In the genomic region with DNA sequence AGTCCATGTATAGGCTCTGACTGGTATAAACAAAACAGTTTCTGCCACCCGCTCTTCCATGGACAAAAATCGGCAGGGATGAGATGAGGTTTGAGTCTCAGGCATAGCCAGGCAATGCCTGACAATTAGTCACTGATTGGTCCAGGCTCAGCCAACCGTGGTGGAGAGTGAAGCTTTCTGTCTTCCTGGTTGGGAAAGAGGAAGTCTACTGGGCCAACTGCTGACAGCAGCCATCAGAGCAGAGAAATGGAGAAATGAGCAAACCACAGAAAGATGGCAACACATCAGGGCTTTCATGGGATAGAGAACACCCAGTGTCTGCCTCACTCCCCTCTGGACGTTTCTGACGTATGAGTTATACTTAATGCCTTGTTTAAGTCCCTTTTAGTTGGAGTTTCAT, we compare ENCODE assay signal across 9 mouse cellular contexts. TPM values are rescaled to one million over a fixed set of nuclear protein-coding genes. Genes with fewer than 3 reads are reported as not detected.
DNase-seq lines count a peak whose midpoint lies in the region; ATAC-seq and TF ChIP-seq lines count a peak whose summit lies in the region.
"Had no signal": no experiment of that assay in that cellular context is flagged by ENCODE, and none has a peak within 500 bp of the region (broad histone marks: within the 10 kb centered on the region; RNA-seq: fewer than 3 reads in every experiment).

No protein-coding gene starts in this region.

- no peaks in the 10 kb centered on the region for H3K4me1 ChIP-seq in liver, adult 2 months (ENCODE audit: control insufficient read depth, insufficient read depth, low read length)
- peaks cover 5% of the 10 kb centered on the region; the same call in 1 of the 2 replicates for H3K4me1 ChIP-seq in liver, embryonic 12.5 days
- H3K4me1 ChIP-seq in lung, embryonic 14.5 days (ENCODE audit: insufficient read depth) = 0 out of 2 replicates have a peak, but pooled peaks cover 2% of the 10 kb centered on the region
- H3K4me1 ChIP-seq in embryonic facial prominence, embryonic 10.5 days = peaks cover 8% of the 10 kb centered on the region; the same call in 1 of the 2 replicates

- no peak for TF ChIP-seq POLR2A in liver, adult 2 months (IDR thresholded peaks at IDR 0.05; ENCODE audit: extremely low read depth, insufficient read depth, low read length)

- H3K4me3 ChIP-seq in liver, adult 2 months (ENCODE audit: insufficient read depth, low read depth, low read length) = no peak overlapping the region
- H3K4me3 ChIP-seq in liver, embryonic 12.5 days = no peak overlapping the region
- no peak overlapping the region for H3K4me3 ChIP-seq in lung, embryonic 14.5 days (ENCODE audit: low read depth, low read length)
- no peak overlapping the region for H3K4me3 ChIP-seq in embryonic facial prominence, embryonic 10.5 days
- H3K4me3 ChIP-seq: neural tube, embryonic 12.5 days had no signal

- WGBS in liver, adult 2 months = 79% methylated on average over 5 of the region's 5 CpGs
- WGBS in liver, embryonic 12.5 days (ENCODE audit: insufficient replicate concordance) = 47% methylated on average over 5 of the region's 5 CpGs
- 41% methylated on average over 5 of the region's 5 CpGs for WGBS in lung, embryonic 14.5 days
- WGBS in embryonic facial prominence, embryonic 10.5 days = 81% methylated on average over 5 of the region's 5 CpGs

- no peak overlapping the region for H3K9ac ChIP-seq in liver, adult 2 months (ENCODE audit: low read depth, low read length)
- no peak overlapping the region for H3K9ac ChIP-seq in liver, embryonic 12.5 days
- H3K9ac ChIP-seq in lung, embryonic 14.5 days = no peak overlapping the region
- H3K9ac ChIP-seq: neural tube, embryonic 12.5 days had no signal

- no peaks in the 10 kb centered on the region for H3K9me3 ChIP-seq in liver, embryonic 12.5 days (replicated peaks)
- H3K9me3 ChIP-seq in lung, embryonic 14.5 days (ENCODE audit: low read depth, low read length) = no peaks in the 10 kb centered on the region
- no peaks in the 10 kb centered on the region for H3K9me3 ChIP-seq in embryonic facial prominence, embryonic 10.5 days
- H3K9me3 ChIP-seq: neural tube, embryonic 12.5 days had no signal

- peak; percentile 13 for DNase-seq in adrenal gland, adult 8-10 months
- DNase-seq in adrenal gland, postnatal 25 days = no peak
- peak; percentile 29 for DNase-seq in liver, adult 2 months (ENCODE audit: extremely low read depth, low read depth, low spot score)
- peak; percentile 76 for DNase-seq in lung, embryonic 14.5 days
- no peak for DNase-seq in retina, postnatal 1 day
- DNase-seq in thymus, postnatal 4 days = no peak
- DNase-seq in embryonic facial prominence, embryonic 10.5 days (ENCODE audit: low spot score) = no peak

- H3K36me3 ChIP-seq in liver, adult 2 months (ENCODE audit: control insufficient read depth, insufficient read depth, low read length) = no peaks in the 10 kb centered on the region
- no peaks in the 10 kb centered on the region for H3K36me3 ChIP-seq in liver, embryonic 12.5 days
- H3K36me3 ChIP-seq in lung, embryonic 14.5 days (ENCODE audit: insufficient read depth) = no peaks in the 10 kb centered on the region
- H3K36me3 ChIP-seq in embryonic facial prominence, embryonic 10.5 days (replicated peaks) = no peaks in the 10 kb centered on the region
- H3K36me3 ChIP-seq: neural tube, embryonic 12.5 days had no signal

- TF ChIP-seq CTCF in liver, adult 2 months (IDR thresholded peaks at IDR 0.05; ENCODE audit: low read depth, low read length) = no peak
- TF ChIP-seq CTCF in lung, embryonic 14.5 days (IDR thresholded peaks at IDR 0.05; ENCODE audit: low read depth) = no peak

- no peaks in the 10 kb centered on the region for H3K79me2 ChIP-seq in liver, adult 2 months (ENCODE audit: control insufficient read depth, insufficient read depth, low read length)

- no peaks in the 10 kb centered on the region for H3K27me3 ChIP-seq in liver, adult 2 months (ENCODE audit: control insufficient read depth, insufficient read depth, low read length)
- H3K27me3 ChIP-seq in liver, embryonic 12.5 days (replicated peaks) = no peaks in the 10 kb centered on the region
- no peaks in the 10 kb centered on the region for H3K27me3 ChIP-seq in lung, embryonic 14.5 days (ENCODE audit: insufficient read depth, low read length)
- H3K27me3 ChIP-seq in embryonic facial prominence, embryonic 10.5 days (replicated peaks; ENCODE audit: low read depth, poor library complexity, severe bottlenecking) = no peaks in the 10 kb centered on the region
- H3K27me3 ChIP-seq: neural tube, embryonic 12.5 days had no signal

- ATAC-seq in liver, embryonic 12.5 days = no peak
- peak; percentile 57 for ATAC-seq in lung, embryonic 14.5 days (ENCODE audit: insufficient read depth)

- H3K27ac ChIP-seq in liver, adult 2 months (replicated peaks; ENCODE audit: insufficient read depth, low read depth, low read length) = no peak overlapping the region
- no peak overlapping the region for H3K27ac ChIP-seq in liver, embryonic 12.5 days
- peak overlapping the region; percentile 4; the same call in 1 of the 2 replicates for H3K27ac ChIP-seq in lung, embryonic 14.5 days (ENCODE audit: low read depth)
- H3K27ac ChIP-seq in embryonic facial prominence, embryonic 10.5 days (replicated peaks) = no peak overlapping the region
- H3K27ac ChIP-seq: neural tube, embryonic 12.5 days had no signal

- no peak overlapping the region for H3K4me2 ChIP-seq in liver, embryonic 12.5 days
- no peak overlapping the region for H3K4me2 ChIP-seq in lung, embryonic 14.5 days
- H3K4me2 ChIP-seq: neural tube, embryonic 12.5 days had no signal

RNA-seq across cellular contexts. Expression of gene Itga8, which starts 15.6 kb away (rescaled TPM):
- total RNA-seq in adrenal gland, adult 8-10 months (2022) = 10 to 100 TPM; 13.8 to 32.6 (median 24.8) TPM
- total RNA-seq in adrenal gland, postnatal 25 days (2021) = 13.0 and 20.0 TPM in 2 replicates
- 5.2 and 6.7 TPM in 2 replicates for total RNA-seq in liver, adult 2 months (2014; rRNA removed)
- 1.4 and 1.8 TPM in 2 replicates for polyA plus RNA-seq in liver, adult 2 months (2012; rRNA removed)
- polyA plus RNA-seq in liver, embryonic 12.5 days (2016; fragmentation: Nextera tagmentation; extraction: Ambion mirVana) = 3.9 and 4.5 TPM in 2 replicates
- 42.6 and 44.1 TPM in 2 replicates for polyA plus RNA-seq in lung, embryonic 14.5 days (2014; fragmentation: Nextera tagmentation; extraction: Ambion mirVana)
- 8.0 and 8.3 TPM in 2 replicates for polyA plus RNA-seq in embryonic facial prominence, embryonic 10.5 days (2016; fragmentation: Nextera tagmentation; extraction: Ambion mirVana)

Comparison
In these comparisons a context has a peak if more than half of its experiments do, and no peak if none do; other contexts are left out.
1. DNase-seq: peak in adrenal gland, adult 8-10 months (single experiment), liver, adult 2 months (single experiment) and lung, embryonic 14.5 days (single experiment); none in adrenal gland, postnatal 25 days (single experiment), retina, postnatal 1 day (single experiment), thymus, postnatal 4 days (single experiment) and embryonic facial prominence, embryonic 10.5 days (single experiment).